Mouse (Mus musculus) olfactory bulb, adult 2 months (tissue): ENCODE data around the gene Pdcd11.

Experiments used
- CTCF ChIP-seq: fragments of 200-500 bp; IDR thresholded peaks from 2 replicates; pipeline ENCODE4 v1.5.1; 2012; ENCODE audit warnings: low read depth, mild to moderate bottlenecking, low read length, moderate library complexity; ENCODE audit not compliant: insufficient read depth
- POLR2A ChIP-seq: fragments of 200-500 bp; IDR thresholded peaks from 2 replicates; pipeline ENCODE4 v1.6.1; 2012; ENCODE audit warnings: mild to moderate bottlenecking, low read depth, low read length, moderate library complexity; ENCODE audit not compliant: insufficient read depth

DNA sequence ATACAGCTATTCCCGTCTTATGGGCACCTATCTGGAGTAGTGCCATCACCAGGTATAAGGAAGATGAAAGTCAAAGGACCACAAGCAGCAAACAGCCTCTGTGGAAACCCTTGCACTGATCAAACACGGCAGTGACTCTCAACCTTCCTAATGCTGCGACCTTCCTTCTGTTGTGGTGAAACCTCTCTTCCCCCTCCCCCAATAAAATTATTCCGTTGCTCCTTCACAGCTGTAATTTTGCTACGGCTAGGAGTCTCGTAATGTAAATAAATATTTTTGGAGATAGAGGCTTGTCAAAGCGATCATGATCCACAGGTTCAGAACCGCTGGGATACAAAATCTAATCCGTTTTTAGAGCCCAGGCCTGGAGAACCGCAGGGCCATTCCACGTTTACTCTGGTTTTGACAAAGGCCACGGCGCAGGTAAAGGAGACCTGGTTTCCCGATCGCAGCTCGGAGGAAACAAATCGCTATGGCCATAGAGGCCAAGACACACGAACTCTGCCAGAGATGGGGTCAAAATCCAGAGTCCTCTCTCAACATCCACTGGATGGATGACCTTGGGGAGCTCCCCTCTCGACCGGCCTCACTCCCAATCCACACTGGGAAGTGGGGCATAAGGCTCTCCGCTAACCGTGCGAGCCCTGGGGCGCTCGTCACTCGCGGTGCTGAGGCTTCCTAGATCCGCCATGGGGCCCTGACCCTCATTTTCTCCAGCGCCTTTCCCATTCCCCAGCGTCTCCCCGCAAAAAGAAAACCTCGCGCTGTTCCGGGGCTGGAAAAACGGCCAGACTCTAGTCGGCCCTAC, 646 bp upstream of the Pdcd11 start:
- no peak for TF ChIP-seq CTCF
- no peak for TF ChIP-seq POLR2A
